Mouse (Mus musculus) left cerebral cortex, adult 18-20 months (tissue): ENCODE data around the gene Rbck1. TPM values are rescaled to one million over a fixed set of nuclear protein-coding genes. Genes with fewer than 3 reads are reported as not detected.
"Not testable (repeated sequence)": the region's sequence is repeated elsewhere in the genome, so short reads cannot be mapped to it uniquely, and the experiment has no call there.

Source experiments
- DNase-seq, 2 experiments: peaks; one replicate each; pipeline ENCODE4 v3.0.0; 2021 to 2022; ENCODE audit warnings: low spot score in 2 of 2, mixed read lengths in 1 of 2
- total RNA-seq, 2 experiments: library from RNA; stranded (reverse); gene quantifications; 2 replicates each; pipeline ENCODE4 v1.2.3; 2021

Rbck1 gene
- total RNA-seq, 2 experiments from 2014 or later, result 106 to 107 TPM

GRCm38 (mm10) chr2:152305480-152305879 is 27.0 kb downstream of the Rbck1 start:
- no peak for DNase-seq

- no peak for DNase-seq
These were observed 28.7 kb downstream of the Rbck1 start for GRCm38 (mm10) chr2:152303781-152304180.

GRCm38 (mm10) chr2:152302862-152303261 is 29.6 kb downstream of the Rbck1 start:
- DNase-seq, result peak; percentile 18 to 42

DNA sequence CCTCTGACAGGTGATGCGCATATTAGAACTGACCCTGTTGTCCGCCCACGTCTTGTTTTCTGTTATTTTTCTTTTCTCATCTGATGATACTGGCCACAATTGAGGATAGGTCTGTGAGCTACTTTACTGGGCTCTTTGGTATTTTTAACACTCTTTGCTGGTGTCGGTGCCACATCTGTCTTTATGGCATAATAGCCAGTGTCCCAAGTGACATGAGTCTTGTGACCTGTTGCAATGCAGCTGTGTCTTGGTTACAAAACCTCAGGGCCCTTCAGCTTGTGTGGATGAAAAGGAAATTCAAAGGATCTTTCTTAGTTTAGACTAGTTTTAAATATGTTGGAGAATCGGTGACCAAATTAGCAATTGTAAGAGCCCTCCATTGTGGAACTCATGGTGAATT is 37.9 kb downstream of the Rbck1 start:
- no peak for DNase-seq

GRCm38 (mm10) chr2:152293727-152294475 is 38.6 kb downstream of the Rbck1 start, which contains the start of gene Tbc1d20:
Gene Tbc1d20, plus strand, starts transcription at chr2:152293828.
- DNase-seq, result peak; percentile 89 to 91

DNA sequence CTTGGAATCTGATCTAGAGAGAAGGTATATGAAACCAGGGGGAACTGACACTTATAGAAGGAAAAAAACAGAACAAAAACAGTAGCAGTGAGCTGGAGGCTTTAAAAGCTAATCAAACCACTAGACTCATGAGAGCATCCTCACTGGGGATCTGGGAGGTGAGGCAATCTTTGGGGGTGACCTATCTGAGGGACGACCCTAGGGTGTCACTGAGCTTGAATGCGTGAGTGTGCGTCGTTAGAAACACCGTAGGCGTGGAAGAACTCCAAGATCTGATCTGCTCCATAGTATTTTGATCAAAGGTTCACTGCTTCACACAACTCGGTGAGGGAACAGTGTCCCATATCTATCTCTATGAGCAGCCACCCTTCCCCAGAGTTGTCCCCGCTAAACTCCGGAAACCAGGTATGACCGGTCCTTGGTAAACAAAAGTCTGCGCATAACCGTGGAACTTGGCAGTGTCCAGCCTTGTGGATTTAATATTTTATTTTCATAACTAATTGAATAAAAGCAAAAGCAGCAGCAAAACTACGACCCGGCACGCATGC is 39.2 kb downstream of the Rbck1 start:
- DNase-seq, result no peak

- DNase-seq, result no peak
These were observed 40.0 kb downstream of the Rbck1 start for GRCm38 (mm10) chr2:152292475-152292874.

DNA sequence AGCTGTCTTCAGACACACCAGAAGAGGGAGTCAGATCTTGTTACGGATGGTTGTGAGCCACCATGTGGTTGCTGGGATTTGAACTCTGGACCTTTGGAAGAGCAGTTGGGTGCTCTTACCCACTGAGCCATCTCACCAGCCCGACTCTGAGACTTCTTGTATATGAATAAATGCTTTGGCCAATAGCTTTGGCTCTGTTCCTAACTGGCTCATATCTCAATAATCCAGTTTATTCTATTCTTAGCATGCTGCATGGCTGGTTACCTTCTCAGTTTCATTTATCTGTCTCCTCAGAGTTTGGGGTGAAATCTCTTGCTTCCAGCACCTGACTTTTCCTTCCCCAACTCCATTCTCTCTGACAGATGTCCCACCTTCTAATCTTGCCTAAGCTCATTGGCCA is 42.8 kb downstream of the Rbck1 start:
- DNase-seq, result not testable (repeated sequence)

- DNase-seq, result no peak
These were observed 44.4 kb downstream of the Rbck1 start for GRCm38 (mm10) chr2:152288046-152288445.

- DNase-seq, result no peak
These were observed 44.9 kb downstream of the Rbck1 start for GRCm38 (mm10) chr2:152287560-152287959.

GRCm38 (mm10) chr2:152281407-152281806 is 51.0 kb downstream of the Rbck1 start:
- no peak for DNase-seq

DNA sequence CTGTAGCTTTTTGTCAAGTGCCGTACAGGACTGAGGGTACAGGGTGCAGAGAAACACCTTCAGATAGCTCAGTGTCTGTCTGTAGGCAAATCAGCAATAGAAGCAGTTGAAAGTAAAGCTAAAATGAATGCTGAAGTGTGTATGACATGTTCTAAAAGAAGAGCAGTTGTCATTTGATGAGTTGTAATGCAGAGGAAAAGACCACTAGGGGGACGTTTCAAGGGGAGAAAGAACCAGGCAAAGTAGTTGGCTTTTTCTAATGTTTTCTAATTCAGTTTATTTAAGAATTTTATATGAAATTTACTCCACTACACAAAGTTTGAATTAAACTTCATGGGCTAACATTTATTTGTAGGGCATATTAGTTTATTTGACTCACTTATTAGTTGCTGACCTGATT is 58.8 kb downstream of the Rbck1 start:
- no peak for DNase-seq

Other genes starting within 250 kb of the Rbck1 start
- 100 to 1,000 TPM; 103 to 106 TPM for gene Srxn1, start 227.1 kb downstream of the Rbck1 start, total RNA-seq
- 1 to 10 TPM; 1.5 to 1.8 TPM for gene Tcf15, start 189.1 kb downstream of the Rbck1 start, total RNA-seq
- 100 to 1,000 TPM in 1 of 2 experiments, 10 to 100 TPM in 1; 96.9 to 100 TPM for gene Csnk2a1, start 105.8 kb downstream of the Rbck1 start, total RNA-seq
- gene Tbc1d20, start 38.8 kb downstream of the Rbck1 start, total RNA-seq, result 10 to 100 TPM; 49.2 to 52.6 TPM
- gene Trib3, start 11.4 kb upstream of the Rbck1 start, total RNA-seq, result under 1 TPM; 0.59 to 0.70 TPM
- 100 to 1,000 TPM in 1 of 2 experiments, 10 to 100 TPM in 1; 96.7 to 104 TPM for gene Nrsn2, start 44.0 kb upstream of the Rbck1 start, total RNA-seq
- gene Sox12, start 65.4 kb upstream of the Rbck1 start, total RNA-seq, result 10 to 100 TPM; 11.8 to 15.9 TPM
- gene Zcchc3, start 82.4 kb upstream of the Rbck1 start, total RNA-seq, result 1 to 10 TPM; 9.4 TPM
- 1 to 10 TPM; 1.6 to 2.1 TPM for gene 6820408C15Rik, start 82.9 kb upstream of the Rbck1 start, total RNA-seq
- not detected for gene Defb23, start 132.0 kb upstream of the Rbck1 start, total RNA-seq
- not detected for gene Defb20, start 144.4 kb upstream of the Rbck1 start, total RNA-seq
- not detected for gene Defb22, start 157.5 kb upstream of the Rbck1 start, total RNA-seq
- not detected for gene Defb26, start 179.0 kb upstream of the Rbck1 start, total RNA-seq
- gene Defb28, start 185.6 kb upstream of the Rbck1 start, total RNA-seq, result not detected
- not detected for gene Defb29, start 207.4 kb upstream of the Rbck1 start, total RNA-seq
- not detected for gene Gm17416, start 236.7 kb upstream of the Rbck1 start, total RNA-seq
- not detected for gene Defb21, start 240.1 kb upstream of the Rbck1 start, total RNA-seq
- gene Defb19, start 247.7 kb upstream of the Rbck1 start, total RNA-seq, result not detected